Mouse (Mus musculus) small intestine, adult 10 weeks (tissue): ENCODE measurements around the gene Gm3371. TPM values are rescaled to one million over a fixed set of nuclear protein-coding genes. Genes with fewer than 3 reads are reported as not detected.

Experiments
- polyA plus RNA-seq: library from polyadenylated mRNA; stranded (reverse); fragments of 350-450 nt; fragmentation: Illumina TruSeq; extraction: RNeasy Lipid Tissue Mini Kit (QIAGEN cat#74804); gene quantifications from one replicate; pipeline ENCODE4 v1.2.3, GENCODE M21; 2014; ENCODE audit warnings: low replicate concordance

The Gm3371 gene
- polyA plus RNA-seq = not detected

GRCm38 (mm10) chr14:44410588-44410987 is at the start of gene Gm3371:
Gene Gm3371, minus strand, starts transcription at chr14:44410688.

GRCm38 (mm10) chr14:44433335-44433734 is 22.8 kb upstream of the Gm3371 start, which contains the start of gene Gm8232:
Gene Gm8232, plus strand, starts transcription at chr14:44433635.

GRCm38 (mm10) chr14:44365057-44365456 is 45.4 kb downstream of the Gm3371 start, which contains the start of gene Gm8229:
Gene Gm8229, plus strand, starts transcription at chr14:44365357.

Other genes with a start within 250 kb of the Gm3371 start
- gene Gm8212, start 213.0 kb downstream of the Gm3371 start, polyA plus RNA-seq = not detected
- not detected for gene 4930503E14Rik, start 197.4 kb downstream of the Gm3371 start, polyA plus RNA-seq
- not detected for gene Gm8220, start 125.1 kb downstream of the Gm3371 start, polyA plus RNA-seq
- not detected for gene Gm5930, start 72.1 kb downstream of the Gm3371 start, polyA plus RNA-seq
- not detected for gene Gm8229, start 45.3 kb downstream of the Gm3371 start, polyA plus RNA-seq
- gene Gm8232, start 22.9 kb upstream of the Gm3371 start, polyA plus RNA-seq = not detected
- gene BC061237, start 81.8 kb upstream of the Gm3371 start, polyA plus RNA-seq = not detected
- gene Gm17093, start 107.6 kb upstream of the Gm3371 start, polyA plus RNA-seq = not detected
- not detected for gene Gm8247, start 172.5 kb upstream of the Gm3371 start, polyA plus RNA-seq
- gene Gm5624, start 217.2 kb upstream of the Gm3371 start, polyA plus RNA-seq = not detected